ENCODE assay signal across 23 mouse cellular contexts in the genomic region with DNA sequence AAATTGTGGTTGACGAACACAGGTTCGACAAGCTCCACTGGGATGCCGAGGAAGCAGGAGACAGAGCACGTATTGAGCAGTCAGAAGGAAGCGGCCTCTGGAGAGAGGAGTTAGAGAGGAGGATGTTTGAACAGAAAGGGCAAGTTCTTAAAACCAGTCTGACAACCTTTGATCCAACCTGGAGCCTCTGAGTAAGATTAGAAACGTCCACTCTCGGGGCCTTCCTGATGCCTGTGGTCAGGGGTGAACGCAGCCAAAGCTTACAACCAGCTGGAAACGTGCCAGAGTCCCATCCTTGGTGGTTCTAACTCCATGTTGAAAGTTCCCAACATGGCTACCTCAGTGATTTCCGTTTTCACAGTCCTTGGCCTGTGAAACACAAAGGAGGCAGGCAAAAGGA.
A peak's percentile ranks its signal among the peaks of the same experiment; 100 is the strongest.
DNase-seq lines count a peak whose midpoint lies in the region; ATAC-seq lines count a peak whose summit lies in the region.
"Had no signal": no experiment of that assay in that cellular context is flagged by ENCODE, and none has a peak within 500 bp of the region (broad histone marks: within the 10 kb centered on the region; RNA-seq: fewer than 3 reads in every experiment).

No protein-coding gene starts in this region.

- H3K9me3 ChIP-seq in lung, embryonic 16.5 days (ENCODE audit: control insufficient read depth, low read length), result peaks cover 5% of the 10 kb centered on the region; the same call in 1 of the 2 replicates
- H3K9me3 ChIP-seq in stomach, embryonic 16.5 days (replicated peaks; ENCODE audit: control insufficient read depth, low read length), result no peaks in the 10 kb centered on the region
- peaks cover 9% of the 10 kb centered on the region; the same call in 1 of the 2 replicates for H3K9me3 ChIP-seq in forebrain, embryonic 12.5 days
- H3K9me3 ChIP-seq: embryonic facial prominence, embryonic 15.5 days; limb, embryonic 10.5 days; midbrain, embryonic 13.5 days had no signal

- H3K4me1 ChIP-seq in lung, embryonic 16.5 days (replicated peaks; ENCODE audit: control insufficient read depth, insufficient read depth, low read length), result peaks cover 6% of the 10 kb centered on the region; the same call in 1 of the 2 replicates
- H3K4me1 ChIP-seq in stomach, embryonic 16.5 days (ENCODE audit: control insufficient read depth, insufficient read depth, low read length), result no peaks in the 10 kb centered on the region
- H3K4me1 ChIP-seq in forebrain, embryonic 12.5 days, result no peaks in the 10 kb centered on the region
- H3K4me1 ChIP-seq: embryonic facial prominence, embryonic 15.5 days; forebrain, embryonic 10.5 days; limb, embryonic 10.5 days; midbrain, embryonic 13.5 days; neural tube, embryonic 13.5 days had no signal

- no peak overlapping the region for H3K4me3 ChIP-seq in lung, embryonic 16.5 days (ENCODE audit: low read length)
- no peak overlapping the region for H3K4me3 ChIP-seq in stomach, embryonic 16.5 days (replicated peaks; ENCODE audit: low read length)
- H3K4me3 ChIP-seq in forebrain, embryonic 12.5 days (replicated peaks), result no peak overlapping the region
- H3K4me3 ChIP-seq: embryonic facial prominence, embryonic 15.5 days; forebrain, embryonic 10.5 days; layer of hippocampus, adult 2 months; limb, embryonic 10.5 days; midbrain, embryonic 13.5 days; neural tube, embryonic 13.5 days had no signal

- H3K27ac ChIP-seq in lung, embryonic 16.5 days (ENCODE audit: low read length), result peak overlapping the region; percentile 51
- H3K27ac ChIP-seq in stomach, embryonic 16.5 days (ENCODE audit: low read length), result peak overlapping the region; percentile 37; the same call in 1 of the 2 replicates
- no peak overlapping the region for H3K27ac ChIP-seq in forebrain, embryonic 12.5 days
- H3K27ac ChIP-seq: embryonic facial prominence, embryonic 15.5 days; forebrain, embryonic 10.5 days; layer of hippocampus, adult 2 months; limb, embryonic 10.5 days; midbrain, embryonic 13.5 days; neural tube, embryonic 13.5 days had no signal

- H3K4me2 ChIP-seq in lung, embryonic 16.5 days (ENCODE audit: low read depth, low read length), result no peak overlapping the region
- H3K4me2 ChIP-seq in stomach, embryonic 16.5 days (ENCODE audit: low read depth, low read length), result no peak overlapping the region
- no peak overlapping the region for H3K4me2 ChIP-seq in forebrain, embryonic 12.5 days
- H3K4me2 ChIP-seq: embryonic facial prominence, embryonic 15.5 days; midbrain, embryonic 13.5 days; neural tube, embryonic 13.5 days had no signal

- peak; percentile 73 for DNase-seq in heart, adult 11 months
- DNase-seq in heart, adult 18-20 months, result no peak
- peak; percentile 28 for DNase-seq in fat pad, adult 2 months (ENCODE audit: extremely low read depth, low read depth, low spot score)
- no peak for DNase-seq in layer of hippocampus, adult 8-10 months (ENCODE audit: low spot score in 2 of 2)
- DNase-seq: adrenal gland, adult 2 months; cerebellum, adult 9-11 months; gastrocnemius, postnatal 25 days; kidney, postnatal 10 days; liver, postnatal 0 days; thymus, adult 18-20 months; thymus, postnatal 4 days had no signal

- H3K9ac ChIP-seq in lung, embryonic 16.5 days (ENCODE audit: low read length), result no peak overlapping the region
- no peak overlapping the region for H3K9ac ChIP-seq in stomach, embryonic 16.5 days (ENCODE audit: low read length)
- H3K9ac ChIP-seq in forebrain, embryonic 12.5 days, result no peak overlapping the region
- H3K9ac ChIP-seq: embryonic facial prominence, embryonic 15.5 days; liver, postnatal 0 days; midbrain, embryonic 13.5 days; neural tube, embryonic 13.5 days had no signal

- no peaks in the 10 kb centered on the region for H3K36me3 ChIP-seq in lung, embryonic 16.5 days (ENCODE audit: control insufficient read depth, insufficient read depth, low read length)
- H3K36me3 ChIP-seq in stomach, embryonic 16.5 days (ENCODE audit: control insufficient read depth, insufficient read depth, low read length), result no peaks in the 10 kb centered on the region
- H3K36me3 ChIP-seq in forebrain, embryonic 12.5 days (replicated peaks), result no peaks in the 10 kb centered on the region
- H3K36me3 ChIP-seq: embryonic facial prominence, embryonic 15.5 days; forebrain, embryonic 10.5 days; limb, embryonic 10.5 days; midbrain, embryonic 13.5 days; neural tube, embryonic 13.5 days had no signal

- H3K27me3 ChIP-seq in lung, embryonic 16.5 days (ENCODE audit: control insufficient read depth, insufficient read depth, low read depth, low read length), result no peaks in the 10 kb centered on the region
- H3K27me3 ChIP-seq in stomach, embryonic 16.5 days (ENCODE audit: control insufficient read depth, insufficient read depth, low read length), result no peaks in the 10 kb centered on the region
- H3K27me3 ChIP-seq in forebrain, embryonic 12.5 days, result no peaks in the 10 kb centered on the region
- H3K27me3 ChIP-seq: embryonic facial prominence, embryonic 15.5 days; midbrain, embryonic 13.5 days; neural tube, embryonic 13.5 days had no signal

- 45% methylated on average over 10 of the region's 10 CpGs for WGBS in lung, embryonic 16.5 days
- 58% methylated on average over 10 of the region's 10 CpGs for WGBS in stomach, embryonic 16.5 days
- 83% methylated on average over 10 of the region's 10 CpGs for WGBS in forebrain, embryonic 12.5 days

- peak; percentile 64 for ATAC-seq in lung, embryonic 16.5 days (ENCODE audit: low read depth)
- ATAC-seq in stomach, embryonic 16.5 days (ENCODE audit: insufficient read depth, low FRiP score), result peak; percentile 25; the same call in 1 of the 2 replicates
- no peak for ATAC-seq in forebrain, embryonic 12.5 days (ENCODE audit: low FRiP score)
- no peak for ATAC-seq in CD4-positive, CD25-positive, alpha-beta regulatory T cell, adult 4 months
- ATAC-seq: hindbrain, embryonic 16.5 days; intestine, postnatal 0 days; liver, postnatal 0 days; midbrain, embryonic 13.5 days had no signal

Comparison
In these comparisons a context has a peak if more than half of its experiments do, and no peak if none do; other contexts are left out.
1. DNase-seq: peak in heart, adult 11 months (single experiment) and fat pad, adult 2 months (single experiment); none in heart, adult 18-20 months (0 of 2) and layer of hippocampus, adult 8-10 months (0 of 2).
2. ATAC-seq: peak in lung, embryonic 16.5 days (single experiment) and stomach, embryonic 16.5 days (single experiment); none in forebrain, embryonic 12.5 days (single experiment) and CD4-positive, CD25-positive, alpha-beta regulatory T cell, adult 4 months (single experiment).